Mouse (Mus musculus): ENCODE measurements around the gene Josd2. TPM values are rescaled to one million over a fixed set of nuclear protein-coding genes. Genes with fewer than 3 reads are reported as not detected.

Gene Josd2
- polyA plus RNA-seq, 1 experiment from 2014 or later, result 45.2 TPM

Small RNA genes lying within 50 kb of the gene (microRNA-seq; reads per million reads assigned to microRNA genes)
- gene Mir7052, result 0.87 reads per million

Other genes with a start within 250 kb of the Josd2 start
- 0.51 TPM in 1 of 2 replicates, not detected in the other for gene Klk1, start 242.6 kb upstream of the Josd2 start, polyA plus RNA-seq (2015; fragmentation: Nextera tagmentation; extraction: Ambion mirVana)
- gene Gm36864, start 231.8 kb upstream of the Josd2 start, polyA plus RNA-seq (2015; fragmentation: Nextera tagmentation; extraction: Ambion mirVana), result not detected in 2 replicates
- 1.3 and 1.5 TPM in 2 replicates for gene 1700028J19Rik, start 221.3 kb upstream of the Josd2 start, polyA plus RNA-seq (2015; fragmentation: Nextera tagmentation; extraction: Ambion mirVana)
- 198 and 218 TPM in 2 replicates for gene 2410002F23Rik, start 221.3 kb upstream of the Josd2 start, polyA plus RNA-seq (2015; fragmentation: Nextera tagmentation; extraction: Ambion mirVana)
- 0.11 and 0.15 TPM in 2 replicates for gene Acp4, start 210.6 kb upstream of the Josd2 start, polyA plus RNA-seq (2015; fragmentation: Nextera tagmentation; extraction: Ambion mirVana)
- gene Gm15517, start 206.5 kb upstream of the Josd2 start, polyA plus RNA-seq (2015; fragmentation: Nextera tagmentation; extraction: Ambion mirVana), result not detected in 2 replicates
- 4.8 and 5.5 TPM in 2 replicates for gene Clec11a, start 161.1 kb upstream of the Josd2 start, polyA plus RNA-seq (2015; fragmentation: Nextera tagmentation; extraction: Ambion mirVana)
- 38.1 and 47.6 TPM in 2 replicates for gene Shank1, start 157.7 kb upstream of the Josd2 start, polyA plus RNA-seq (2015; fragmentation: Nextera tagmentation; extraction: Ambion mirVana)
- 67.0 and 75.4 TPM in 2 replicates for gene Syt3, start 83.9 kb upstream of the Josd2 start, polyA plus RNA-seq (2015; fragmentation: Nextera tagmentation; extraction: Ambion mirVana)
- 2.5 and 3.4 TPM in 2 replicates for gene 1700008O03Rik, start 82.2 kb upstream of the Josd2 start, polyA plus RNA-seq (2015; fragmentation: Nextera tagmentation; extraction: Ambion mirVana)
- 11.0 and 14.9 TPM in 2 replicates for gene Lrrc4b, start 39.0 kb upstream of the Josd2 start, polyA plus RNA-seq (2015; fragmentation: Nextera tagmentation; extraction: Ambion mirVana)
- gene Aspdh, start 2.6 kb upstream of the Josd2 start, polyA plus RNA-seq (2015; fragmentation: Nextera tagmentation; extraction: Ambion mirVana), result 2.2 and 4.2 TPM in 2 replicates
- 144 and 157 TPM in 2 replicates for gene Emc10, start 28.5 kb downstream of the Josd2 start, polyA plus RNA-seq (2015; fragmentation: Nextera tagmentation; extraction: Ambion mirVana)
- 22.6 and 23.2 TPM in 2 replicates for gene Fam71e1, start 28.6 kb downstream of the Josd2 start, polyA plus RNA-seq (2015; fragmentation: Nextera tagmentation; extraction: Ambion mirVana)
- 0.14 and 0.36 TPM in 2 replicates for gene Mybpc2, start 56.7 kb downstream of the Josd2 start, polyA plus RNA-seq (2015; fragmentation: Nextera tagmentation; extraction: Ambion mirVana)
- gene Spib, start 64.1 kb downstream of the Josd2 start, polyA plus RNA-seq (2015; fragmentation: Nextera tagmentation; extraction: Ambion mirVana), result 7.5 TPM in 1 of 2 replicates, not detected in the other
- gene Pold1, start 80.9 kb downstream of the Josd2 start, polyA plus RNA-seq (2015; fragmentation: Nextera tagmentation; extraction: Ambion mirVana), result 18.8 and 38.9 TPM in 2 replicates
- gene Nr1h2, start 86.0 kb downstream of the Josd2 start, polyA plus RNA-seq (2015; fragmentation: Nextera tagmentation; extraction: Ambion mirVana), result 54.0 and 62.0 TPM in 2 replicates
- gene Napsa, start 104.4 kb downstream of the Josd2 start, polyA plus RNA-seq (2015; fragmentation: Nextera tagmentation; extraction: Ambion mirVana), result 1.1 and 4.9 TPM in 2 replicates
- 7.2 and 8.0 TPM in 2 replicates for gene Kcnc3, start 122.7 kb downstream of the Josd2 start, polyA plus RNA-seq (2015; fragmentation: Nextera tagmentation; extraction: Ambion mirVana)
- gene Myh14, start 202.9 kb downstream of the Josd2 start, polyA plus RNA-seq (2015; fragmentation: Nextera tagmentation; extraction: Ambion mirVana), result 4.8 and 6.0 TPM in 2 replicates
- gene Izumo2, start 240.8 kb downstream of the Josd2 start, polyA plus RNA-seq (2015; fragmentation: Nextera tagmentation; extraction: Ambion mirVana), result not detected in 2 replicates